Mouse (Mus musculus): ENCODE results near the gene Sorl1. TPM values are rescaled to one million over a fixed set of nuclear protein-coding genes. Genes with fewer than 3 reads are reported as not detected.
A peak's percentile ranks its signal among the peaks of the same experiment; 100 is the strongest.

The Sorl1 gene
- polyA plus RNA-seq, 1 experiment from 2014 or later: 56.0 TPM

GRCm38 (mm10) chr9:42005101-42005500, 119.0 kb downstream of the Sorl1 start:
- TF ChIP-seq CTCF (IDR thresholded peaks at IDR 0.05): no peak
- DNase-seq (ENCODE audit: low read depth, low spot score) (no peak), ATAC-seq (no peak)
- H3K27me3 ChIP-seq: no peaks in the 10 kb centered on the region
- POLR2A ChIA-PET: no interaction called here
- CTCF ChIA-PET: interaction anchor here (2.0 kb wide), 1 partner anchor 14 kb away, joined by 4 read pairs; no protein-coding TSS in a partner anchor
- in situ Hi-C loops (cut with MboI; ENCODE audit: low pct_unique_long_range_greater_than_20kb): loop anchor here (5.0 kb wide), 1 partner anchor 102 kb away; no protein-coding TSS in a partner anchor

GRCm38 (mm10) chr9:42004140-42004539, 120.0 kb downstream of the Sorl1 start:
- DNase-seq (ENCODE audit: low read depth, low spot score): no peak
- CTCF ChIA-PET: interaction anchor here (2.0 kb wide), 1 partner anchor 15 kb away, joined by 4 read pairs; no protein-coding TSS in a partner anchor
- no peak for ATAC-seq

GRCm38 (mm10) chr9:41999498-42000473, 124.3 kb downstream of the Sorl1 start:
- ATAC-seq (no peak), DNase-seq (ENCODE audit: low read depth, low spot score) (no peak)
- CTCF ChIA-PET: interaction anchor here (1.3 to 3.7 kb wide), 3 partner anchors 126 to 244 kb away, joined by 3 to 17 read pairs (median 3); no protein-coding TSS in a partner anchor
- peak; percentile 88 for TF ChIP-seq CTCF (IDR thresholded peaks at IDR 0.05)
- H3K27me3 ChIP-seq: no peaks in the 10 kb centered on the region
- POLR2A ChIA-PET: interaction anchor here (0.5 kb wide), 1 partner anchor 31 kb away, joined by 4 read pairs; no protein-coding TSS in a partner anchor
- in situ Hi-C loops (cut with MboI; ENCODE audit: low pct_unique_long_range_greater_than_20kb): loop anchor here (5.0 to 25.0 kb wide), 2 partner anchors 243 to 938 kb away; partner anchors contain the start of gene Grik4

More at GRCm38 (mm10) chr9:42004140-42004539, 120.0 kb downstream of the Sorl1 start:
- POLR2A ChIA-PET: no interaction called here
- no peak for TF ChIP-seq CTCF (IDR thresholded peaks at IDR 0.05)
- H3K27me3 ChIP-seq: no peaks in the 10 kb centered on the region
- in situ Hi-C loops (cut with MboI; ENCODE audit: low pct_unique_long_range_greater_than_20kb): loop anchor here (5.0 kb wide), 1 partner anchor 238 kb away; no protein-coding TSS in a partner anchor

- TF ChIP-seq CTCF (IDR thresholded peaks at IDR 0.05): no peak
- H3K27me3 ChIP-seq: no peaks in the 10 kb centered on the region
- ChIA-PET CTCF (no interaction called here), POLR2A (no interaction called here)
- no peak for ATAC-seq
- no peak for DNase-seq (ENCODE audit: low read depth, low spot score)
- in situ Hi-C loops (cut with MboI; ENCODE audit: low pct_unique_long_range_greater_than_20kb): loop anchor here (25.0 kb wide), 1 partner anchor 942 kb away; the partner anchor contains the start of gene Grik4
Observed at GRCm38 (mm10) chr9:41995278-41995677, 128.8 kb downstream of the Sorl1 start.

- ChIA-PET POLR2A (interaction anchor here (0.6 kb wide), 1 partner anchor 129 kb away, joined by 3 read pairs; no protein-coding TSS in a partner anchor), CTCF (no interaction called here)
- no peak for TF ChIP-seq CTCF (IDR thresholded peaks at IDR 0.05)
Observed at GRCm38 (mm10) chr9:41993821-41994220, 130.3 kb downstream of the Sorl1 start.

GRCm38 (mm10) chr9:41992841-41993240, 131.3 kb downstream of the Sorl1 start:
- no peak for DNase-seq (ENCODE audit: low read depth, low spot score)
- CTCF ChIA-PET: no interaction called here
- POLR2A ChIA-PET: interaction anchor here (0.6 kb wide), 1 partner anchor 35 kb away, joined by 3 read pairs; no protein-coding TSS in a partner anchor
- no peaks in the 10 kb centered on the region for H3K27me3 ChIP-seq
- in situ Hi-C loops (cut with MboI; ENCODE audit: low pct_unique_long_range_greater_than_20kb): loop anchor here (25.0 kb wide), 1 partner anchor 944 kb away; the partner anchor contains the start of gene Grik4
- no peak for ATAC-seq
- TF ChIP-seq CTCF (IDR thresholded peaks at IDR 0.05): no peak

More at GRCm38 (mm10) chr9:41993821-41994220, 130.3 kb downstream of the Sorl1 start:
- in situ Hi-C loops (cut with MboI; ENCODE audit: low pct_unique_long_range_greater_than_20kb): loop anchor here (25.0 kb wide), 1 partner anchor 943 kb away; the partner anchor contains the start of gene Grik4
- no peak for DNase-seq (ENCODE audit: low read depth, low spot score)
- no peak for ATAC-seq
- no peaks in the 10 kb centered on the region for H3K27me3 ChIP-seq

GRCm38 (mm10) chr9:41985636-41986035, 138.5 kb downstream of the Sorl1 start:
- DNase-seq (ENCODE audit: low read depth, low spot score) (no peak), ATAC-seq (no peak)
- H3K27me3 ChIP-seq: no peaks in the 10 kb centered on the region
- in situ Hi-C loops (cut with MboI; ENCODE audit: low pct_unique_long_range_greater_than_20kb): loop anchor here (25.0 kb wide), 1 partner anchor 952 kb away; the partner anchor contains the start of gene Grik4
- ChIA-PET CTCF (no interaction called here), POLR2A (interaction anchor here (1.0 kb wide), 1 partner anchor 33 kb away, joined by 3 read pairs; no protein-coding TSS in a partner anchor)
- no peak for TF ChIP-seq CTCF (IDR thresholded peaks at IDR 0.05)

- no peak for TF ChIP-seq CTCF (IDR thresholded peaks at IDR 0.05)
- CTCF ChIA-PET: interaction anchor here (2.3 kb wide), 1 partner anchor 10 kb away, joined by 9 read pairs; no protein-coding TSS in a partner anchor
- POLR2A ChIA-PET: interaction anchor here (1.0 kb wide), 1 partner anchor 32 kb away, joined by 3 read pairs; no protein-coding TSS in a partner anchor
- no peaks in the 10 kb centered on the region for H3K27me3 ChIP-seq
- ATAC-seq (no peak), DNase-seq (ENCODE audit: low read depth, low spot score) (no peak)
- in situ Hi-C loops (cut with MboI; ENCODE audit: low pct_unique_long_range_greater_than_20kb): loop anchor here (25.0 kb wide), 1 partner anchor 952 kb away; the partner anchor contains the start of gene Grik4
Observed at GRCm38 (mm10) chr9:41985052-41985451, 139.0 kb downstream of the Sorl1 start.

- CTCF ChIA-PET: interaction anchor here (2.3 kb wide), 1 partner anchor 10 kb away, joined by 9 read pairs; no protein-coding TSS in a partner anchor
- no peak for TF ChIP-seq CTCF (IDR thresholded peaks at IDR 0.05)
- POLR2A ChIA-PET: no interaction called here
- in situ Hi-C loops (cut with MboI; ENCODE audit: low pct_unique_long_range_greater_than_20kb): loop anchor here (25.0 kb wide), 1 partner anchor 953 kb away; the partner anchor contains the start of gene Grik4
- ATAC-seq: no peak
- no peak for DNase-seq (ENCODE audit: low read depth, low spot score)
- no peaks in the 10 kb centered on the region for H3K27me3 ChIP-seq
Observed at GRCm38 (mm10) chr9:41984306-41984705, 139.8 kb downstream of the Sorl1 start.

GRCm38 (mm10) chr9:41983286-41983685, 140.8 kb downstream of the Sorl1 start:
- H3K27me3 ChIP-seq: no peaks in the 10 kb centered on the region
- no peak for TF ChIP-seq CTCF (IDR thresholded peaks at IDR 0.05)
- in situ Hi-C loops (cut with MboI; ENCODE audit: low pct_unique_long_range_greater_than_20kb): loop anchor here (25.0 kb wide), 1 partner anchor 954 kb away; the partner anchor contains the start of gene Grik4
- ATAC-seq (no peak), DNase-seq (ENCODE audit: low read depth, low spot score) (no peak)
- CTCF ChIA-PET: interaction anchor here (2.3 kb wide), 1 partner anchor 9 kb away, joined by 9 read pairs; no protein-coding TSS in a partner anchor
- POLR2A ChIA-PET: interaction anchor here (1.3 kb wide), 1 partner anchor 10 kb away, joined by 3 read pairs; no protein-coding TSS in a partner anchor

All from Patski (cell line).